Mouse (Mus musculus): ENCODE measurements around the gene Phtf2. TPM values are rescaled to one million over a fixed set of nuclear protein-coding genes. Genes with fewer than 3 reads are reported as not detected.

Phtf2 gene
- polyA plus RNA-seq, 1 experiment from 2014 or later: 15.8 TPM

DNA sequence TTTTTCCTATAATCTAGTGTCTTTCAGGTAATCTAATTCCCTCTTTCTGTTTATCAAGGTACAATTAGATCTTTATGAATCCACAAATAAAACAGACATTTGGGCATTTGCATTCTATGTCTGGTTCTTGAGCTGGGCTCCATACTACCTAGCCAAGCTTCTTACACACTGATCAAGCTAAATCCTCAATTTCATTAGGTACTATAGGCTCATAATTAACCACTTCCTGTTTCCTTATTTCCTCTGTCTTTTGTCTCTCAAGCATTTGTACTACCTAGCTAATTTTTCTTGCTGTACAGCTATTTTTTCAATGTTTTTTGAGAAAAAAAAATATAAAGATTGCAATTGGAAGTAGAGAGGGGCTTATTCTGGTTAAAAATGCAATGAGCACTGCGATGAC lies 44.8 kb downstream of the Phtf2 start:
- no peak overlapping the region for H3K4me2 ChIP-seq (replicated peaks; ENCODE audit: low read depth, low read length)

DNA sequence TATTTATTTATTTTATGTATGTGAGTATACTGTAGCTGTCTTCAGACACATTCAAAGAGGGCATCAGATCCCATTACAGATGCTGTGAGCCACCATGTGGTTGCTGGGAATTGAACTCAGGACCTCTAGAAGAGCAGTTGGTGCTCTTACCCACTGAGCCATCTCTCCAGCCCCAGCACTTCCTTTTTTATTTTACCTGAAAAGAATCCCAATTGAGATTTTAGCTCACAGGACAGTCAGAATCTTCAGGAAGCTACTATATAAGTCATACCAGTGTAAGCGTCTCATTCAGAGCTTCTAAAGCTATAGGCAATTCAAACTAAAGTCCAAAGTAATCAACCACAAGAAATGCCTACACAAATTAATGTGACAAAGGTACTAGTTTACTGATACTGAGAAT lies 47.5 kb downstream of the Phtf2 start:
- no peak overlapping the region for H3K4me3 ChIP-seq (ENCODE audit: low read length)
- H3K36me3 ChIP-seq (ENCODE audit: insufficient read depth, low read length): 0 out of 2 replicates have a peak, but pooled peaks cover 2% of the 10 kb centered on the region
- H3K9ac ChIP-seq (replicated peaks; ENCODE audit: low read length): no peak overlapping the region
- no peaks in the 10 kb centered on the region for H3K9me3 ChIP-seq (ENCODE audit: low read length)
- H3K27me3 ChIP-seq (ENCODE audit: insufficient read depth, low read length): no peaks in the 10 kb centered on the region
- 86% methylated on average over 1 of the region's 1 CpGs for WGBS
- H3K4me2 ChIP-seq (replicated peaks; ENCODE audit: low read depth, low read length): no peak overlapping the region
- H3K27ac ChIP-seq (ENCODE audit: low read length): no peak overlapping the region
- ATAC-seq (ENCODE audit: low FRiP score, low TSS enrichment): no peak
- no peaks in the 10 kb centered on the region for H3K4me1 ChIP-seq (ENCODE audit: insufficient read depth, low read length)

More for the DNA sequence above, 44.8 kb downstream of the Phtf2 start:
- no peak for ATAC-seq (ENCODE audit: low FRiP score, low TSS enrichment)
- no peaks in the 10 kb centered on the region for H3K9me3 ChIP-seq (ENCODE audit: low read length)
- 0 out of 2 replicates have a peak, but pooled peaks cover 2% of the 10 kb centered on the region for H3K36me3 ChIP-seq (ENCODE audit: insufficient read depth, low read length)
- no peak overlapping the region for H3K27ac ChIP-seq (ENCODE audit: low read length)
- no peaks in the 10 kb centered on the region for H3K4me1 ChIP-seq (ENCODE audit: insufficient read depth, low read length)
- H3K27me3 ChIP-seq (ENCODE audit: insufficient read depth, low read length): no peaks in the 10 kb centered on the region
- WGBS: 97% methylated on average over 1 of the region's 1 CpGs
- H3K4me3 ChIP-seq (ENCODE audit: low read length): no peak overlapping the region
- no peak overlapping the region for H3K9ac ChIP-seq (replicated peaks; ENCODE audit: low read length)

DNA sequence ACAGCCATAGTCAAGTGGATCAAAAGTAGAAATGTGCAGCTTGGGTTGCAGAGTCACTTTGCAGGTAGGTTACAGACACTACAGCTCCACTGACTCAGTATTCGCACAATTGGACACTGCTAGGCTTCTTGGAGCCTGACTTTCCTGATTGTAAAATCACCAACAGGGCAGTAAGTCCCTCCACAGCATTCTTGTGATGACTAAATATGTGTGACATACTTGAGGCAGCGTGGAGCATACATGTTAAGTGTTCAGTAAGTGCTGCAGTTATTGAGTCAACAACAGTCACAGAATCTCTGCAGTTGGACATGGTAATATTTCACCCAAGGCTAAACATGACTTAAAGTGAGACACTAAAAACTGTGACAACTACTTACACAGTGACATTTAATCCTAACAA lies 50.5 kb downstream of the Phtf2 start:
- no peaks in the 10 kb centered on the region for H3K4me1 ChIP-seq (ENCODE audit: insufficient read depth, low read length)
- WGBS: 89% methylated on average over 2 of the region's 2 CpGs
- no peak for ATAC-seq (ENCODE audit: low FRiP score, low TSS enrichment)

DNA sequence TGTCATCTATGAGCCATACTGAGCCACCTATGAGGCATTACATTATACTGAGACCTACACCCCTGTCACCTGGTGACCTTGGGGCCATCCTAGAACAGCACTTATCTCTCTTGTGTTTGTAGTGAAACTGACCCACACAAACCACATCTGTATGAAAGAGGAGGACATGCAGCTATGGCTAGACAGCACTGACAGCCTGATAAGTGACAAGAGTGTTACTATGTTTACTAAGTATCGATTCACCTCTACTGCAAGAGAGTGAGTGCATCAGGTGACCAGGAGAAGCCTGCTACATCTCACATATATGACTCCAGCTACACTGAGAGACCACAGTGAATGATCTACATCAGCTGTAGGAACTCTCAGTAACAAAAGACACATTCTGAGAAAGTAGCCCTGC lies 51.2 kb downstream of the Phtf2 start:
- Histone ChIP-seq H3K4me1 (ENCODE audit: insufficient read depth, low read length) (no peaks in the 10 kb centered on the region), H3K4me3 (ENCODE audit: low read length) (no peak overlapping the region), H3K27me3 (ENCODE audit: insufficient read depth, low read length) (no peaks in the 10 kb centered on the region), H3K9me3 (ENCODE audit: low read length) (no peaks in the 10 kb centered on the region), H3K9ac (replicated peaks; ENCODE audit: low read length) (no peak overlapping the region), H3K36me3 (ENCODE audit: insufficient read depth, low read length) (no peaks in the 10 kb centered on the region), H3K27ac (ENCODE audit: low read length) (no peak overlapping the region), H3K4me2 (replicated peaks; ENCODE audit: low read depth, low read length) (no peak overlapping the region)
- no peak for ATAC-seq (ENCODE audit: low FRiP score, low TSS enrichment)
- 83% methylated on average over 1 of the region's 1 CpGs for WGBS

More for the DNA sequence above, 50.5 kb downstream of the Phtf2 start:
- no peak overlapping the region for H3K4me3 ChIP-seq (ENCODE audit: low read length)
- H3K27me3 ChIP-seq (ENCODE audit: insufficient read depth, low read length): no peaks in the 10 kb centered on the region
- H3K4me2 ChIP-seq (replicated peaks; ENCODE audit: low read depth, low read length): no peak overlapping the region
- H3K9me3 ChIP-seq (ENCODE audit: low read length): no peaks in the 10 kb centered on the region
- no peak overlapping the region for H3K27ac ChIP-seq (ENCODE audit: low read length)
- H3K9ac ChIP-seq (replicated peaks; ENCODE audit: low read length): no peak overlapping the region
- H3K36me3 ChIP-seq (ENCODE audit: insufficient read depth, low read length): no peaks in the 10 kb centered on the region

DNA sequence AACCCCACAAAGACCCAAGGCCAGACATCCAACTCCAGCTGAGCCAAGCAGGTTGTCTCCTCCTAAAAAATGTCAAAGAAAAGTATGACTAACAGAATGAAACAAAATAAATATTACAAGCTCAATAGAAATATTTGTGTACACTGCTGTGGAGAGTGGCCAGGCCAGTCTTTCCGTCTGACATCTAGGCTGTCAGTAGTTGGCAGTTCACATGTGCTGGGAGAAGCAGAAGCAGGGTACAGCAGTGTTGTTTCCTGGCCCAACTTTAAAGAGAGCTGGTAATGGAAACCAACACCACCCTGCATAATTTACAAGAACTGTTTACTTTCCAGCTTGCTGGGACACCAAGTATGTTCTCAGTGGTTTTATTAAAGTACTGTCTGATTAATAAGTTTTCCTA lies 60.3 kb downstream of the Phtf2 start:
- Histone ChIP-seq H3K9ac (replicated peaks; ENCODE audit: low read length) (no peak overlapping the region), H3K9me3 (ENCODE audit: low read length) (no peaks in the 10 kb centered on the region), H3K4me2 (replicated peaks; ENCODE audit: low read depth, low read length) (no peak overlapping the region), H3K27me3 (ENCODE audit: insufficient read depth, low read length) (no peaks in the 10 kb centered on the region), H3K4me1 (ENCODE audit: insufficient read depth, low read length) (no peaks in the 10 kb centered on the region), H3K27ac (ENCODE audit: low read length) (no peak overlapping the region), H3K4me3 (ENCODE audit: low read length) (no peak overlapping the region), H3K36me3 (ENCODE audit: insufficient read depth, low read length) (no peaks in the 10 kb centered on the region)
- 75% methylated on average over 1 of the region's 1 CpGs for WGBS
- ATAC-seq (ENCODE audit: low FRiP score, low TSS enrichment): no peak

DNA sequence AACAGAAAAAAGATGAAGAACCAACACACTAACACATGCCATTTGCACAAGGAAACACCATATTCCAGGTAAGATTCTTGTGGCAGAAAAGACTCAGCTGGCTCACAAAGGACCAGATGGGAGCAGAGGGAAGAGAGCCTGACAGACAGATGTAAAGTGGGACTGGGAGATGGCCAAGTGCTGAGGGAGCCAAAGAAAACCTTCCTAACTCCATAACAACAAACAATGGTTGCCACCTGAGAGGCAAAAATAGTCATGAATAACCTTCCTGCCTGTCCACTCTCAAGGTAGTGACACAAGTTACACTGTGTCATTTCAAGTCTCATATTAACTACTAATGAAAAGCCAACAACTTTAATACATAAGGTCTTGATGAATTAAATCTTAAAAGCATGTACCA lies 60.8 kb downstream of the Phtf2 start:
- H3K9ac ChIP-seq (replicated peaks; ENCODE audit: low read length): no peak overlapping the region
- H3K27me3 ChIP-seq (ENCODE audit: insufficient read depth, low read length): no peaks in the 10 kb centered on the region
- no peaks in the 10 kb centered on the region for H3K36me3 ChIP-seq (ENCODE audit: insufficient read depth, low read length)
- ATAC-seq (ENCODE audit: low FRiP score, low TSS enrichment): no peak
- no peaks in the 10 kb centered on the region for H3K9me3 ChIP-seq (ENCODE audit: low read length)
- no peak overlapping the region for H3K4me2 ChIP-seq (replicated peaks; ENCODE audit: low read depth, low read length)
- no peak overlapping the region for H3K4me3 ChIP-seq (ENCODE audit: low read length)
- H3K27ac ChIP-seq (ENCODE audit: low read length): no peak overlapping the region
- no peaks in the 10 kb centered on the region for H3K4me1 ChIP-seq (ENCODE audit: insufficient read depth, low read length)

DNA sequence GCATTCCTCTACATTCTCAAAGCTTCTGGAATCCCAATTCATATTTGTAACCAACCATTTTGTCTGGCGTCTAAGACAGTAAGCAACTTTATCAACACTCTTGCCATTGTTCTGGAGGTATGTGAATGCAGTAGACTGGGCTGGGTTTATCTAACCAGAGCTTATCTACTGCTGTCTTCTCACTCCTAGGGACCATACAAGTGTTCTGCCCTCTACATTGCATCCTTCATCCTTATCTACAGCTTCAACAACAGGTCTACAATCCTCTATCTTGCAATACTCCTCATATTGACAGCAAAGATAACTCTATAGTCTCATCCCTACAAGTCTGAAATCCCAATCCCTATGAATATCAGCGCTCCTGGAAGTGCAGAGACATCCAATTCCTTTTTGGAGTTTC lies 66.8 kb downstream of the Phtf2 start:
- H3K9me3 ChIP-seq (ENCODE audit: low read length): no peaks in the 10 kb centered on the region
- no peak overlapping the region for H3K4me3 ChIP-seq (ENCODE audit: low read length)
- WGBS: 87% methylated on average over 2 of the region's 2 CpGs
- H3K27ac ChIP-seq (ENCODE audit: low read length): no peak overlapping the region
- no peaks in the 10 kb centered on the region for H3K4me1 ChIP-seq (ENCODE audit: insufficient read depth, low read length)
- no peaks in the 10 kb centered on the region for H3K36me3 ChIP-seq (ENCODE audit: insufficient read depth, low read length)
- H3K4me2 ChIP-seq (replicated peaks; ENCODE audit: low read depth, low read length): no peak overlapping the region
- no peaks in the 10 kb centered on the region for H3K27me3 ChIP-seq (ENCODE audit: insufficient read depth, low read length)
- no peak for ATAC-seq (ENCODE audit: low FRiP score, low TSS enrichment)
- H3K9ac ChIP-seq (replicated peaks; ENCODE audit: low read length): no peak overlapping the region

DNA sequence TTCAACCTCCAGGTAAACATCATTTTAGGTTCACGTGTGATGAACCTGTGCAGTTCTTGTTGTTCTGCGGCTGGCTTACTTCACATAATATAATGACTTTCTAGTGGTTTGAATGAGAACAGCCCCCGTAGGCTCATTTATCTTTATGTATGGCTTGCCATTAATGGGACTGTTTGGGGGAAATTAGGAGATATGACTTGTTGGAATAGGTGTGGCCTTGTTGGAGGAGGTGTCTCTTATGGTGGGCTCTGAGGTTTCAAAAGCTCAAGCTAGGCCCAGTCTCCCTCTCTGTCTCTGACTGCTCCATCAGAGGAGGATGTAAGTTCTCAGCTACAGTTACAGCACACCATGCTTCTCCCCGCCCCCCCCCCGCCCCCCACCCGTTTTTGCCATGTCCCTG lies 71.5 kb downstream of the Phtf2 start:
- H3K27ac ChIP-seq (ENCODE audit: low read length): no peak overlapping the region
- no peak overlapping the region for H3K4me3 ChIP-seq (ENCODE audit: low read length)
- no peak overlapping the region for H3K9ac ChIP-seq (replicated peaks; ENCODE audit: low read length)
- H3K9me3 ChIP-seq (ENCODE audit: low read length): no peaks in the 10 kb centered on the region
- no peaks in the 10 kb centered on the region for H3K27me3 ChIP-seq (ENCODE audit: insufficient read depth, low read length)
- no peaks in the 10 kb centered on the region for H3K4me1 ChIP-seq (ENCODE audit: insufficient read depth, low read length)
- H3K4me2 ChIP-seq (replicated peaks; ENCODE audit: low read depth, low read length): no peak overlapping the region
- H3K36me3 ChIP-seq (ENCODE audit: insufficient read depth, low read length): peaks cover 11% of the 10 kb centered on the region
- ATAC-seq (ENCODE audit: low FRiP score, low TSS enrichment): no peak
- WGBS: 86% methylated on average over 6 of the region's 6 CpGs

DNA sequence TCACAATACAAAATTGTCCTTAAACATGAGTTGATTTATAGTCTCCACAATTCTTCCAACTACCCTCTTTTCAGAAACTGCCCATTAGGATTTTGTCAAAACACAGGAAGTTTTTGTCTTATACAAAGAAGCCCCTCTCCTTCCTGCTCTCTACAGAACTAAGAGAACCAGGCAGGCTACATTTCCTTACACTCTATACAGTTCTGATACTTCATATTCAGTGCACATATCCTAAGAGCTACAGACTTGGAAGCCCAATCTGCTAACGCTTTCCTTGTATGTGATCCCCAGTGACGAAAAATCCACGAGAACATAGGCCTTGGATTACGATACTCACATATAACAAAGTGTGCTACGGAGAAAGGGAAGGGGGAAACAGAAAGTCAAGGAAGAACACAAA lies 86.0 kb downstream of the Phtf2 start:
- Histone ChIP-seq H3K9me3 (ENCODE audit: low read length) (no peaks in the 10 kb centered on the region), H3K4me1 (ENCODE audit: insufficient read depth, low read length) (no peaks in the 10 kb centered on the region), H3K9ac (replicated peaks; ENCODE audit: low read length) (no peak overlapping the region), H3K36me3 (ENCODE audit: insufficient read depth, low read length) (peaks cover 14% of the 10 kb centered on the region; the same call in 1 of the 2 replicates), H3K4me2 (replicated peaks; ENCODE audit: low read depth, low read length) (no peak overlapping the region), H3K27ac (ENCODE audit: low read length) (no peak overlapping the region), H3K4me3 (ENCODE audit: low read length) (no peak overlapping the region), H3K27me3 (ENCODE audit: insufficient read depth, low read length) (no peaks in the 10 kb centered on the region)
- WGBS: 94% methylated on average over 5 of the region's 5 CpGs
- no peak for ATAC-seq (ENCODE audit: low FRiP score, low TSS enrichment)

DNA sequence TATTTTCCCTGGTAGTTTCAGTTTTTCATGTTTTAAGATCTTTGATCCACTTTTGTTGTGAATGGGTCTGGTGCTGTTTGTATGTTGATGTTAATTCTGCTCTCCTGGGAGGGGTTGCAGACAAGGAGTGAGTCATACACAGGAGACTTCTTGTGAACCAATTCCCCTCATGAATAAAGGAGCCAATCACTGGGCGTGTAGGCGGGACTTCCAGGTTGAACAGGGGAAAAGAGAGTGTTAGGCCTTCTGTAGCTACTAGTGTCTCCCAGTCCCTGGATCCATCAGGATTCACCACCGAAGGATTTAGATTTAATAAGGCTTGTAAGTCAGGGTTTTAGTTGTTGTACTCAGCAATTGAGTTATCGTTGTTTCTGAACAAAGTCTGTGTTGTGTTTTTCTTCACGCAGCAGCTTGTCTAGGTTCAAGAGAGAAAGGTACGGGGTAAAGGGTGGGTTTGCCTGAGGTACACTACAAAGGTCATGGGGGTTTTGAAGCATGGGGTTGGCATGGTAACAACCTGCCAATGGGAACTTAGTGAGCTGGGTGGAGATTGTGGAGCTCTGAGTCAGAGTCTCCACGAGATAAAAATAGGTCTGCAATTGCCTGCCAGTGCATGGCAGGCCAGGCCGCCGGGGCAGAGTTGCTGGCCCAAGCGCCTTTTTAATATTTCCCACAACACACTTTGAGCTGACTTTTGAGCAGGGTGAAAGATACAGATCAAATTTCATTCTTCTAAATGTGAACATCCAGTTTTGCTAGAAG lies 90.0 kb downstream of the Phtf2 start:
- H3K4me3 ChIP-seq (ENCODE audit: low read length): no peak overlapping the region
- H3K4me2 ChIP-seq (replicated peaks; ENCODE audit: low read depth, low read length): no peak overlapping the region
- 87% methylated on average over 10 of the region's 10 CpGs for WGBS
- H3K36me3 ChIP-seq (ENCODE audit: insufficient read depth, low read length): peaks cover 14% of the 10 kb centered on the region; the same call in 1 of the 2 replicates
- no peaks in the 10 kb centered on the region for H3K9me3 ChIP-seq (ENCODE audit: low read length)
- H3K4me1 ChIP-seq (ENCODE audit: insufficient read depth, low read length): no peaks in the 10 kb centered on the region
- no peak overlapping the region for H3K27ac ChIP-seq (ENCODE audit: low read length)
- no peaks in the 10 kb centered on the region for H3K27me3 ChIP-seq (ENCODE audit: insufficient read depth, low read length)
- no peak overlapping the region for H3K9ac ChIP-seq (replicated peaks; ENCODE audit: low read length)
- ATAC-seq (ENCODE audit: low FRiP score, low TSS enrichment): 0 out of 2 replicates have a peak, but pooled peaks have one; percentile 19

Data from kidney, embryonic 16.5 days (tissue).